Mouse (Mus musculus): ENCODE measurements at regions not wholly inside any gene's neighbourhood (a gene's known extent, or its start where the extent isn't known, plus 50 kb on each side); places are given as distances from the start of the nearest gene placed in this dataset.

DNA sequence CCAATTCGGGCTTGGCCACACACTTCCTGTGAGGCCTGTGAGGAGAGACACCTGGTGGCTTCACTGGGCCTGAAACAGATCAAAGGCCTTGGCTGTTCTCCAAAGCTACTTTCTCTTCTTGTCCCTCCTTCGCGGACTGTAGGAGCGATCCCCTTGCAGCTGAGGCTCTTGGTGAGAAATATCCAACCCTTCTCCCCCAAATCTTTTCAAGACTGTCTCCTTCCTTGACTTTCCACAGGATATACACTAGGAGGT is 86.2 kb upstream of the Lhx1 start:
- TF ChIP-seq CTCF (IDR thresholded peaks at IDR 0.05) (no peak), EP300 (IDR thresholded peaks at IDR 0.05; ENCODE audit: insufficient read depth, low read depth, low read length) (no peak)

Data from heart, adult 2 months (tissue).